Mouse (Mus musculus): Measurements from ENCODE around the gene Imp4. TPM values are rescaled to one million over a fixed set of nuclear protein-coding genes. Genes with fewer than 3 reads are reported as not detected.

The Imp4 gene
- polyA plus RNA-seq (2012; rRNA removed) = 64.7 and 76.4 TPM in 2 replicates

DNA sequence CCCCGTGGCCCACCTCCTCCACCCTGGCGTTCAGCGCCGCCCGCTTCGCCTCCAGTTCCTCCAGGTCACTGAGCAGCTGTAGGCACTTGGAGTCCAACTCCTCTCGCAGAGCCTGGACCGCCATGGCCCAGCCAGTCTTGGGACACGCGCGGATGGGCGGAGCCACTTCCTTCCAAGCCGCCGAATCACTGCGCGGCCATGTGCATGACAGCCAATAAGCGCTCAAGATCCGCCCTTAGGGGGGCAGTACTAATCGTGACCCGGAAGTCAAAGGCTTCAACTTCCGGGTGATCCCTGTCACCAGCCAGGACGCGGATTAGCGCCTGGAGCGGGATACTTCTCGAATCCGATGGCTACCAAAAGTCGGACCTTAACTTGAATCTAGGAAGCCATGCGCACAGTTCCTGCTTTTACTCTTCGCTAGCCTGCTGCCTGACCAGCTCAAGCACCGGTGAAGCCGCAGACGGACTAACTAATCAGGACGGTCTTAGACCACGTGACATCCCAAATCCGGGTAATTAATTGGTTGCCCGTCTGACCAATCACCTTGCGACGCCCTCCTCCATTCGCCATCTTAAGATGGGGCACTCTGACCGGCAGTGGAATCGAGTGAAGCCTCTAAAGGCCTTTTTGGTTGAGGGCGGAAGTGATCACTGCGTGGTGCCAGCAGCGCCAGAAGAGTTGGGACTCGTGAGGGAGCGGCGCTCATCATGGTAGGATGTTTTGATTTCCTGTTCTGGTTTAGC lies at the start of gene Imp4, which contains the start of gene Ccdc115:
Imp4 (plus strand) TSS at position 637 of the 746 bp plus-strand sequence.
Ccdc115 (minus strand) TSS at position 458 of the 746 bp plus-strand sequence.

DNA sequence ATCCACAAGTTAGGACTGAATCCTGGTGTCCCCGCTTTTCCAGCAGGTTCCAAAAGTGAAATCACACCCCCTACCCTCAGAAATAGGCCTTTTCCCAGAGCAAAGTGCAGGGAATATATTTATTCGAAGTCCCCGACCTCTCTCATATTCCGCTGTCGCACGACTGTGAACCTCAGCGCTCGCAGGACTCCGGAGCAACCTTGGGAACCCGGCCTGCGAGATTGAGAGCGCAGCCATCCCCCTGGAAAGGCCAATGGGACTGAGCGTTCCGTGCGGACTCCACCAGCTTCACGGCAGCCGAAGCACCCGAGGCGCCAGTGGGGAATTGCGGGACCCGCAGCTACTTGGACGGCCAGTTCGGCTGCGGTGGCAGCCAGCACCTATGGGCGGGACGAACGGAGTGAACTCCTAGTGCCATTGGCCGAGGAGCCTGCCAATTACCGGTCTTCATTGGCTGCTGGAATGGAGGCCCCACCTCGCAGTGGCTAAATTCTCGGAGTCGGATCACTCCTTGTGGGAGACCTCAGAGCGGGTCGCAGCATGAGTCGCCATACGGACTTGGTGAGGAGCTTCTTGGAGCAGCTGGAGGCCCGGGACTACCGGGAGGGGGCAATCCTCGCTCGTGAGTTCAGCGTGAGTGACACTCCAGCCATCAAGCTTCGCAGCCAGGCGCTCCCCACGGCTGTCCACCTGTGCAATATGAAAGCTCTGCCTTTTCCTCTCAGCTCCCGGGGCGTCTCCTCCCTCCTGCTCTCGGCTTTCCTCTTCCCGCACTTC lies 19.8 kb downstream of the Imp4 start, which contains the start of gene Ptpn18:
Ptpn18 (plus strand) TSS at position 479 of the 777 bp plus-strand sequence.

Other genes starting within 250 kb of the Imp4 start
- 30.7 and 38.7 TPM in 2 replicates for gene Ccdc115, start 179 bp upstream of the Imp4 start, polyA plus RNA-seq (2012; rRNA removed)
- 116 and 259 TPM in 2 replicates for gene Ptpn18, start 19.9 kb downstream of the Imp4 start, polyA plus RNA-seq (2012; rRNA removed)
- gene Prss39, start 58.6 kb downstream of the Imp4 start, polyA plus RNA-seq (2012; rRNA removed) = not detected in 2 replicates
- gene Cfc1, start 95.8 kb downstream of the Imp4 start, polyA plus RNA-seq (2012; rRNA removed) = 0.26 and 0.81 TPM in 2 replicates
- gene Prss40, start 121.1 kb downstream of the Imp4 start, polyA plus RNA-seq (2012; rRNA removed) = not detected in 2 replicates
- gene Amer3, start 139.8 kb downstream of the Imp4 start, polyA plus RNA-seq (2012; rRNA removed) = not detected in 2 replicates